Mouse (Mus musculus) myocyte (in vitro differentiated cells): ENCODE measurements at regions not wholly inside any gene's neighbourhood (a gene's known extent, or its start where the extent isn't known, plus 50 kb on each side); places are given as distances from the start of the nearest gene placed in this dataset.

Source experiments
- CEBPB ChIP-seq: IDR thresholded peaks from 2 replicates; pipeline ENCODE4 v1.6.1; 2011; ENCODE audit warnings: mild to moderate bottlenecking, moderate library complexity; ENCODE audit not compliant: poor library complexity, insufficient read depth, severe bottlenecking
- E2F4 ChIP-seq: IDR thresholded peaks from one replicate; pipeline ENCODE4 v1.6.1; 2011; ENCODE audit warnings: mild to moderate bottlenecking, control low read depth, moderate library complexity; ENCODE audit not compliant: insufficient read depth
- MAX ChIP-seq: IDR thresholded peaks from one replicate; pipeline ENCODE4 v1.6.1; 2011; ENCODE audit warnings: low read depth, mild to moderate bottlenecking, control low read depth
- MYOD1 ChIP-seq, 3 experiments: IDR thresholded peaks; one replicate each; pipeline ENCODE4 v1.6.1; 2011; ENCODE audit warnings: control low read depth in 2 of 3, low read depth in 2 of 3, mild to moderate bottlenecking in 2 of 3, moderate library complexity in 1 of 3; ENCODE audit not compliant: insufficient read length in 2 of 3, control insufficient read depth in 1 of 3
- MYOG ChIP-seq, 3 experiments: IDR thresholded peaks; one replicate each; pipeline ENCODE4 v1.6.1; 2011; ENCODE audit warnings: control low read depth in 2 of 3, low read depth in 2 of 3, mild to moderate bottlenecking in 2 of 3; ENCODE audit not compliant: insufficient read length in 2 of 3, control insufficient read depth in 1 of 3, insufficient read depth in 1 of 3
- POLR2A ChIP-seq: IDR thresholded peaks from one replicate; pipeline ENCODE4 v1.6.1; 2011; ENCODE audit warnings: low read depth, mild to moderate bottlenecking, control low read depth, moderate library complexity; ENCODE audit not compliant: insufficient read length
- POLR2AphosphoS2 ChIP-seq: IDR thresholded peaks from one replicate; pipeline ENCODE4 v1.6.1; 2011; ENCODE audit warnings: low read depth, control low read depth; ENCODE audit not compliant: insufficient read length
- REST ChIP-seq: IDR thresholded peaks from one replicate; pipeline ENCODE4 v1.6.1; 2011; ENCODE audit warnings: mild to moderate bottlenecking, control low read depth, moderate library complexity; ENCODE audit not compliant: insufficient read depth, insufficient read length
- TCF12 ChIP-seq: IDR thresholded peaks from one replicate; pipeline ENCODE4 v1.6.1; 2011; ENCODE audit warnings: mild to moderate bottlenecking, control low read depth; ENCODE audit not compliant: poor library complexity, insufficient read depth, severe bottlenecking
- TCF3 ChIP-seq: IDR thresholded peaks from one replicate; pipeline ENCODE4 v1.6.1; 2011; ENCODE audit warnings: low read depth, control low read depth; ENCODE audit not compliant: insufficient read length
- USF1 ChIP-seq: IDR thresholded peaks from one replicate; pipeline ENCODE4 v1.6.1; 2011; ENCODE audit warnings: low read depth, mild to moderate bottlenecking, control low read depth, moderate library complexity

- TF ChIP-seq POLR2A (no peak), POLR2AphosphoS2 (no peak), TCF12 (no peak), MYOD1 (IDR thresholded peaks at IDR 0.05; ENCODE audit: control insufficient read depth in 1 of 3, insufficient read length in 2 of 3, low read depth in 2 of 3) (no peak), E2F4 (no peak), USF1 (no peak), REST (no peak), MAX (no peak), MYOG (IDR thresholded peaks at IDR 0.05; ENCODE audit: control insufficient read depth in 1 of 3, insufficient read depth in 1 of 3, insufficient read length in 2 of 3, low read depth in 2 of 3) (no peak), CEBPB (no peak), TCF3 (no peak)
These were observed 149.7 kb downstream of the Gxylt1 start for GRCm38 (mm10) chr15:93125261-93125660.
